Mouse (Mus musculus) kidney, adult 18-20 months (tissue): Measurements from ENCODE around the gene Faap100.
A peak's percentile ranks its signal among the peaks of the same experiment; 100 is the strongest.

Experiments used
- DNase-seq: peaks from one replicate; pipeline ENCODE4 v3.0.0; 2021

Gene Faap100

DNA sequence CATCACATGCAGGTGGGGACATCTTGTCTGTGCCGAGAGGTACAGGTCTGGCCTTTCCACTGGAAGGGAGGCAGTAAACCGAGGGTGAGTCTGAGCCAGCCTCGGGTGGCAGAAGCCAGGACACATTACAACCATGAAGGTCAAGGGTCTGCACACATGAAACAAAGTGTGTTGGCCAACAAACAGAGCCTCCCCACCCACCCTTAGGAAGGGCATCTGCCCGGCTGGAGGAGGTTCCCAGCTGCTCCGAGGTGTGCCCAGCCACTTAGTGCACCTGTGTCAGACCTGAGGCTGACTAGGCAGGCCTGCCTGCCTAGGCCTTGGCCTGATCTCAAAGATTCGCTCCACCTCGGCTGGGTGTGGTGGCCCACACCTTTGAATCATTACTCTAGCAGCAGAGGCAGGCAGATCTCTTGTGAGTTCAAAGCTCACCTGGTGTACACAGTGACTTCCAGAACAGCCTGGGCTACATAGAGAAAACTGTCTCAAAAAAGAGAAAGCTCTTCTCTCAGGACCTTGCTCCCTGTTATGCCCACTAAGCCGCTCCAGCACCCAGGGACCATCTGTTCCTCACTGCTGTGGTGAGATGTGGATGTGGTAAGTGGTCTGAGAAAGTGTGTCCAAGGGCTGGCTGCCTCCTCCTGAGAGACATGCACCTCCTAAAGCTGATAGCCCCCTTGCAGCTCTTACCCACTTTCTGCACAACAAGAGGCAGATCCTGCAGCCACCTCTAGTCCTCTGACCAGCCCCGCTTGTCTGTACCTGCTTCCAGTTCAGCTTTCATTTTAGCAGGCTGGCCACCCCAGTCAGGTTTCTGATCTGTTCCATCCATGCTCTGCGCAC lies 27.1 kb downstream of the Faap100 start:
- peak; percentile 53 for DNase-seq

DNA sequence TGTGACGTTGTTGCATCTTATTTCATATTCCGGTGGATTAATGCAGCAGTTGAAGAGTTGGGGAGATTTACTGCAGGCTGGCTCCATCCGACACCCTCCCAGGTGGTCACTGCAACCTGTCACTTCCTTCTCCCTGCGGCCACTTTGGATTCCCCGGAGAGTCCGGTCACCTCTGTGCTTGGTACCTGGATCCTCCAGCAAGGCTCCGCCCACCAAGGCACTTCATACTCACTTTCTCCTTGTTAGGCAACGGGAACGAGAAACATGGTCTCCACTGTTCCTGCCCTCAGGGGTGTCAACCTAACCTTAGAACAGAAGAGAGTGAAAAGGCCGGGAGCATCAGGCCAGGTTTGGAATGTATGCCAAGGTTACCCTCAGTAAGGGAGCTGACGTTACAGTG lies 27.9 kb downstream of the Faap100 start:
- DNase-seq = peak; percentile 60

DNA sequence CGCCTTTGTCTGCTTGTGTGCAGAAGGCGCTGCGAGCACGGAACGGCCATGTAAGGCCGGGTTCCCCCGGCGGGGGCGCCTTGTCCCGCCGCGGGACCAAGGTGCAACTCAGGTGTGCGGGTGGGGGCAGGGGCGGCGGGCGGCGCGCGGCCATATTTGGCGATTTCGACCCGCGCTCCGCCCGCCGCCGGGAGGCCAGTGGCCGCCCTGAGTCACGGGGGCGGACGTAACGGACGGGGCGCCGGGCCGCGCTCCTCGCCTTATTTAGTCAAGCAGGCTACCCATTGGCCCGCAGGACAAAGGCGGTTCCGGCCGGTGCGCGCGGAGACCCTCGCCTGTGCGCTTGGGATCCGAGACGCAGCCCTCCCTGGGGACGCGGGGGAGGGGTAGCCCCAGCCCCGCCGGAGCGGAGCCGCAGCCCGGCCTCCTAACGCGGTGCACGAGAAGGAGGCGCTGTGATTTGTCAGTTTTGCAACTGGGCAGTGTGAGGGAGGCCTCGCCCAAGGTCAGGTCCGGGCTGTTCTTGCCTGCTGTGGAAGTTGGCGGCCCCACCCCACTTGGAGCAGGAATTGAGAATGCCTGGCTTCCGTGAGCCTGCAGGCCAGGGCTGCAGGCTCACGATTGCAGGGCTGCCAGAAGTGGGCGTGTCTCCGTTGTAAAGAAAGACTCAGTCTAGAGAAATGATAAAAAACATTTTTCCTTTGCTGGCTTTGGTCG lies 28.4 kb downstream of the Faap100 start:
- peak; percentile 93 for DNase-seq

DNA sequence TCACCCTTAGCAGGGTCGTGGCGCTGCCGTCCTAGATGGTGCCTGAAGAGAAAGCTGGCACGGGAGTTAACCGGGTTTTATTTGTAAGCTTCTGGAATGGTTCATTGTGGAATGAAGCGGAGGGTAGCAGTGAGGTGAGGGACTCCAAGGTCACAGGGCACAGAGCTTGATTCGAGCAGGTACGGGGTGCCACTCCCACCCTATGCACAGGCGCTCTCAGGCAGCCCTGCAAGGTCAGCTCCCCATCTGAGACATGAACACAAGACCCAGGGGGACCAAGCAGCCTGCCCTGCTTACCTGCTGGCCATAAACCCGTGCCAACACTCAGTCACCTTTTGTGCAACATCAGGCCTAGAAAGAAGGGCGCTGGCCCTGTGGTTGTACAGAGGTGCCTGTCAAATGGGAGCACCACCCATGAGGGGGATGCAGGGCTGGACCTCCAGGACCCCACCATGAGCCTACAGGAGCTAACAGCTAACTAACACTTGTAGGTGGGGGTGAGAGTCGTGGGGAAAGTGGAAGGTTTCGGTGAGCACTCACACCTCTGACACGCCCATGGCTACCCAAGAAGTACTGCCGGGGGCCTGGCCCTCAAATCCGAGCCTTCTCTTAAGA lies 29.1 kb downstream of the Faap100 start:
- peak; percentile 82 for DNase-seq

DNA sequence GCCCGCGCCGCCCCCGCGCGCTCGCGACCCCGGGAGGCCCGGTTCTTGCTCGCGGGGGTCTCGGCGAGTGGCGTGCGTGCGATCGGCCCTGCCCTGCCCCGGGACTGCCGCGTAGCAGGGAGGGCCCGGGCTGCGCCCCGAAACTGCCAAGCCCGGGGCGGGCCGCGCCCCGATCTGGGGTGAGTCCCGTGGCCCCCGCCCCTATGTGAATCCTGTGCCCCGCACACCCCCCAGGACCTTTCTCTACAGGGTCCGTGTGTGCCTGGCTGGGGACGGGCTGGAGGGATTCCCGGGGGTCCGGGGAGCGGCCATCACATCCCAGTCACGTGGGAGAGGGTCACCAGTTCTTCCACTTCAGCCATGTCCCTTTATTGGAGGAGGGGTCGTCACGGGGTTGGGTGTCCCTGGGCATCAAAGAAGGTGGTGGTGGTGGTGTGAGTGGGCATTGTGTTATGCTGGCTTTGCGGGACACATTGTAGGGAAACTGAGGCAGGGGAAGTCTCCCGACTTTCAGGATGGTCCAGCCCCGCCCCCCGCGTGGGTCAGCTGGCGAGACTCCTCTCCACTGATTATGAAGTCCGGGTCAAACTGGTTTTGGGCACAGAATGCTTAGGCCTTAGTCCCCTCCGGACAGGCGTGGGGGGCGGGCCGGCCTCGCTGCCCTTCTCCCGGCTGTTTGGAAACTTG lies 29.7 kb downstream of the Faap100 start:
- DNase-seq = no peak

DNA sequence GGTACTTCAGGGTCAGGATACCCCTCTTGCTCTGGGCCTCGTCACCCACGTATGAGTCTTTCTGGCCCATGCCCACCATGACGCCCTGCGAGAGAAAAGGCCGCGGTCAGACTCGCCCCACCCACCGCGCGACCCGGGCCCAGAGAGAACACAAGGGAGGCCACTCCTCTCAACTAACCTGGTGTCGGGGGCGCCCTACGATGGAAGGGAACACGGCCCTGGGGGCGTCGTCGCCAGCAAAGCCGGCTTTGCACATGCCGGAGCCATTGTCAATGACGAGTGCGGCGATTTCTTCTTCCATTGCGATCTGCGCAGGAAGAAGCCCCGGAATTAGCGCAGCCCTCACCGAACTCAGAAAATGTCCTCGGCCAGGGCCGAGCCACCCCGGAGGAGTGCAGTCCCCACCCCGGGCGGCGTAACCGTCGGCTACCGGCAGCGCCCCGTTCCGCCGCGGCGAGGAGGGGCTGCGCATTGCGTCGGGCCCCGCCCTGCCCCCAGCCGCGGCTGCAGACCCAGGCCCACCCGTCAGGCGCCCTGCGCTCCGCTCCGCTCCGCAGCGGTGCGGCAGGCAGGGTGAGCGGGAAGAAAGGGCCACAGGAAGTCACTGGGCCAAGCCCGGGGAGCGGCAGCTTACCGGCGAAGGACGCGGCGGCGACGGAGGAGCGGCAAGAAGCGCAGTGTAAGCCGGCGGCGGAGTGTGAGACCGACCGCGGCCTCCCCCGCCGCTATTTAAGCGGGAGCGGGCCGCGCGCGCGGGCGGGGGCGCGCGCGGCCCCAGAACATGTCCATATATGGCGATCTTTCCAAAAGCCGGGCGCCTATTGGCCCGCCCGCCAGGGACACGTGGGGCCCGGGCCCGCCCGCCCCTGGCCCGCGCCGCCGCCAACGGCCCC lies 30.5 kb downstream of the Faap100 start, which contains the start of gene Actg1:
Gene Actg1 (minus strand): TSS at position 752 of the 893 bp plus-strand sequence.
- DNase-seq = peak; percentile 86

DNA sequence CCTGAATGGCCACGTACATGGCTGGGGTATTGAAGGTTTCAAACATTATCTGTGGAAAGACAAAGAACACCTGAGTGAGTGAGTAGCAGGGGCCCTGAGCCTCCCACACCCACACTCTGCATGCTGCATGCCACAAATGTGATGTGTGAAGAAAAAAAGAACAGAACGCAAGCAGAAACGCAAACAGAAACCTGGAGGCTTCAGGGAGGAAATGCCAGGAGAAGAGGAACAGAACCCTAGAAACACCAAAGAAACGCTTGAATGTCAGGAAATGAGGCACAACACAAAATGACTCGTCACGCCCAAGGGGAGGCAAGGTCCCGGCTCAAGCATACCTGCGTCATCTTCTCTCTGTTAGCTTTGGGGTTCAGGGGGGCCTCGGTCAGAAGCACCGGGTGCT lies 31.3 kb downstream of the Faap100 start:
- peak; percentile 55 for DNase-seq

DNA sequence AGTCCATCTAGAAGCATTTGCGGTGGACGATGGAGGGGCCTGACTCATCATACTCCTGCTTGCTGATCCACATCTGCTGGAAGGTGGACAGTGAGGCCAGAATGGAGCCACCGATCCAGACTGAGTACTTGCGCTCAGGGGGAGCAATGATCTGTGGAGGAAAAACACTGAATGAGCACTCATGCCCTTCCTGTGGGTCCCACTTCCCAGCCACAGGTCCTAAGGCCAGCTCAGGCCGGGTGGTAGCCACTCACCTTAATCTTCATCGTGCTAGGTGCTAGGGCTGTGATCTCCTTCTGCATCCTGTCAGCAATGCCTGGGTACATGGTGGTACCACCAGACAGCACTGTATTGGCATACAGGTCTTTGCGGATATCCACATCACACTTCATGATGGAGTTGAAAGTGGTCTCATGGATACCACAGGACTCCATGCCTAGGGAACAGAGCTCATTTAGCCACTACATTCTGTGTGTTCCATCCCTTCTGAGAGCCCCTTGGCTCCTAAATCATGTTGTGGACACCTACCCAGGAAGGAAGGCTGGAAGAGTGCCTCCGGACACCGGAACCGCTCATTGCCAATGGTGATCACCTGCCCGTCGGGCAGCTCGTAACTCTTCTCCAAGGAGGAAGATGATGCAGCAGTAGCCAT lies 32.1 kb downstream of the Faap100 start:
- peak; percentile 35 for DNase-seq

DNA sequence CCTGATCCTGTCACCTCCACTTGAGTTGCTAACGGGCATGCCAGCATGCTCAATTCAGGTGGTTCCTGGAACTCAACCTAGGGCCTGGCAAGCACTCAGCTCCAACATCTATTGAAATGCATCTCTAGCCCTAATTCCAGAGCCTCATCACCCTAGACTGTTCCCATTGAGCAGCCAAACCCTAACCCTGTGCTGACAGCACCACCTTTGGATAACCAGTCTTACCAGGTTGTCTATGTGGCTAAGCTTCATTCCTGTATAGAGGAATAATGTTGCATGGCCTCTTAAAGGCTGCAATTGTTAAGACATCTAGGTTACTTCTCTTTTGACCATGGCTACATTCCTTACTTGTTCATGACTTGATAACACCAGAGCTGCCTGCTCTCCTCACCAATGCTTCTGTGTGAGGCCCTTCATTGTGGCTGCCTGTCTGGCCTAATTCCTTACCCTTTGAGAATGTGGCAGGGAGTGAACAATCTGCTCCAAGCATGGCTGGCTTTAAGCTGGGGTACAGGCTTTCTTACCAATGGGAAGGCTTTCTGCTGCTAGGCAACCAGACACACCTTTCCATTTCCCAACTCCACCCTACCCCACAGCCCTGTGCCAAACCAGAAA lies 33.4 kb downstream of the Faap100 start:
- no peak for DNase-seq

DNA sequence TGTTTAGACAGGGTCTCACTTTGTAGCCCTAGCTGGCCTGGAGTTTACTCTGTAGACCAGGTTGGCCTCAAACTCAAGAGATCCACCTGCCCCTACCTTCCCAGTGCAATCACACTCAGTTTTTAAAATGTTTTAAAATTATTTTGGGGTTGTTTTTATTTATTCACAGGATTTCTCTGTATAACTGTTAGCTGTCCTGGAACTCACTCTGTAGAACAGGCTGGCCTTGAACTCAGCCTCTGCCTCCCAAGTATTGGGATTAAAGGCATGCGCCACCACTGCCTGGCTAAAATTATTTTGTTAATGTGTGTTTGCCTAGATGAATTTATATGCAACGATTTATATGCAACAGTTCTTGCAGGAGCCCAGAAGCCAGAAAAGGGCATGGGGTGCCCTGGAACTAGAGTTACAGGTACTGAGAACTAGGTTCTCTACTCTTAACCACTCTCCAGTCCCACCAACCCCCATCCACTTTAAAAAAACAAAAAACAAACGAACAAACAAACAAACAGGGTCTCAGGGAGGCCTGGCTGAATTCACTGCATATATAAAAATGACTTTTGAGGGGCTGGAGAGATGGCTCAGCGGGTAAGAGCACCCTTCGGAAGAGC lies 34.1 kb downstream of the Faap100 start:
- no peak for DNase-seq

DNA sequence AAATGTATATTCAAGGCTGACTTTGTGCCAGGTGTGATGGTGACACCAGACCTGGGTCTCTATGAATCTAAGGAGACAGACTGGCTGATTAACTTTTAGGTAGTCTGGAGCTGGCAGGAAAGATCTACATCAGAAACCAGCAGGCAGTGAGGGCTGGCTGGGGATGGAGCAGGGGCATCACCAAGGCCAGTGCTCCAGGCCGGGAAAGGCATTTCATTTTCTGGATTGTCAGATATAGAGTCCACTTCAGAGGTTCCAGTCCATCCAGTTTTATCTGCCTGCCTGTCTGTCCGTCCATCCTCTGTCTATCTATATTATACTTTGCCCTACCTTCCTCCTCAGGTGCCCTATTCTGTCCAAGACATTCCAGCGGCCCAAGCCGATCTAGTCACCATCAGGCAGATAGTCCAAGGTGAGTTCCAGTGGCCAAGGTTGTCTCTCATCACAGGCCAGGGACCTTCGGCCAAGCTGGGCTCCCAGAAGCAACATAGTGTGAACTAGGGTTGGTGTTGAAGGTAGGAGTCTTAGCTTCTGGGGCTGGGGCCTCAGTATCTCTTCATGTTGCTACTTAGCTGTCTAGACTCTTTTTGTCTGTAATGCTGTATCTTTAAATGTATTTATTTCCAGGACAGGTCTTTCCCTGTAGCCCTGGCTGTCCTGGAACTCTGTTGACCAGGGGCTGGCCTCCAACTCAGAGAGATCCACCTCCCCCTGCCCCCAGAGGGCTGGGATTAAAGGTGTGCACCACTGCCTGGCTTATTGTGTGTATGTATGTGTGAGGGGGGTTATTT lies 34.9 kb downstream of the Faap100 start:
- DNase-seq = no peak

DNA sequence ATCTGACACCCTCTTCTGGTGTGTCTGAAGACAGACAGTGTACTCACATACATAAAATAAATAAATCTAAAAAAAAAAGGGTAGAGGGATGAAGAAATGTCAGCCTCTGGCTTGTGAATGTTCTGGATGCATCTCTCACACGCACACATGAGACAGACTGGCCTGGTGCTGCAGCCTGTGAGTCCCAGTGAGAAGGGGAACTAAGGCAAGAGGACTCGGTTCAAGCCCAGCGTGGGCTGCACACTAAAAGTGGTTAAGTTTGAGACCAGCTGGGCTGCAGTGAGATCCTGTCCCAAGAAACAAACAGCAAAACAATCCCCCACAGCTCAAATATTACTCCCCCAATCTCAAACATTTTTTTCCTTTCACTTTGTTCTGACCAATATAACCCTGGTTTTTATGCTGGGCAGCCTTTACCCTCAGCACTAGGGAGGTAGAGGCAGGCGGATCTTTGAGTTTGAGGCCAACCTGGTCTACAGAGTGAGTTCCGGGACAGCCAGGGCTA lies 35.9 kb downstream of the Faap100 start:
- no peak for DNase-seq

DNA sequence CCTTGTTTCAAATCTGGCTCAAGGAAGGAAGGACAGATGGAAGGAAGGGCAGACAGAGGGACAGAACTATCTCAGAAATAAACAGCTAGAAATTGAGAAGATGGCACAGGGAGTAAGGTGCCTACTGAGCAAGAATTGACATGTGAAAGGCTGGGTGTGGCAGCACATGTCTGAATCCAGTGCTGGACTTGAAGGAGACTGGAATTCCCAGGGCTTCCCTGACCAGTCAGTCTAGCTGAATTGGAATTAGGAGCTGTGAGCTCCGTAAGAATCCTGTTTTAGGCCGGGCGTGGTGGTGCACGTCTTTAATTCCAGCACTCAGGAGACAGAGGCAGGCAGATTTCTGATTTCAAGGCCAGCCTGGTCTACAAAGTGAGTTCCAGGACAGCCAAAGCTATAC lies 36.9 kb downstream of the Faap100 start:
- no peak for DNase-seq

DNA sequence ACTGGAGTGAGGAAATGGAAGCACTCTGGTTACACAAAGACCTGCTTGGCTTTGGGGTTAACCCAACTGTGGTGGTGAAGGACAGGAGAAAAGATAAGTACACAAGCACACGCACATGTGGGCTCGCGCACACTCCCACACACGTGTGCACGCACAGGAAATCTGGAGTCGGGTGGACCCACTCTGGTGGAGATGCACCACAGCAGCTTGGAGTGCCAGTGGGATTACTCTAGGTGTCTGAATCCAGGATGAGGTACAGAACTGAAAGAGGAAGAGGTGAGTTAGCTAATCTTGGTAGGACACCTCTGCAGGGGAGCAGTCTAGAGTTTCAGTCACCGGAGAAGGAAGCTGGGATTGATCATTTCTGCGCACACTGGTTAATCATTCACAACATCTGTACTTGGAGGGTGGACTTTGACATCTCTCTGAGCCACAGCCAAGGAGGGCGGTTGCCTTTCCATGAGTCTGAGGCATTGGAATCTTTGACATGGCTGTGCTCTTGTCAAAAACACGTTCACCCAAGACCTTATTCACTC lies 38.5 kb downstream of the Faap100 start:
- DNase-seq = peak; percentile 75

DNA sequence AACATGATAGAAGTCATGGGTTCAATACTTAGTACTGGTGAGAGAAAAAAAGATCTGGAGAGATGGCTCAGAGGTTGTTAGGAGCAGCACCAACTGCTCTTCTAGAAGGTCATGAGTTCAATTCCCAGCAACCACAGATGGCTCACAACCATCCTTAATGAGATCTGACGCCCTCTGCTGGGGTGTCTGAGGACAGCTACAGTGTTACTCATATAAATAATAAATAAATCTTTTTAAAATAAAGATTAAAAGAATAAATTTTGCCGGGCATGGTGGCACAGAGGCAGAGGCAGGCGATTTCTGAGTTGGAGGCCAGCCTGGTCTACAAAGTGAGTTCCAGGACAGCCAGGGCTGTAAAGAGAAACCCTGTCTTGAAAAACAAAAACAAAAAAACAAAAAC lies 39.8 kb downstream of the Faap100 start:
- no peak for DNase-seq

DNA sequence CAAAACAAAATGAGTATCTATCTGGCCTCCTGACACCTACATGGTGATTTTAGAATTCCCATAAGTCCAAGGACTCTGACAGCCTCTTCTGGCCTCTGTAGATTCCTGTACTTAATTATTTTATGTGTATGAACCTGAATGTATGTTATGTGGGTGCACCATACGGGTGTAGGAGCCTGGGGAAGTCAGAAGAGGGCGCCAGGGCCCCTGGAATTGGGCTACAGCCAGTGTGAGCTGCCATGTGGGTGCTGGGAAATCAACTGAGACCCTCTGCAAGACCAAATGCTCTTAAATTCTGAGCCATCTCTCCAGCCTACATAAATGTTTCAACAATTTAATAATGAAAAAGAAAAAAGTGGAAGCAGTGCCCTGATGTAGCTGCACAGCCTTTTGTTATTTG lies 41.1 kb downstream of the Faap100 start:
- DNase-seq = no peak

DNA sequence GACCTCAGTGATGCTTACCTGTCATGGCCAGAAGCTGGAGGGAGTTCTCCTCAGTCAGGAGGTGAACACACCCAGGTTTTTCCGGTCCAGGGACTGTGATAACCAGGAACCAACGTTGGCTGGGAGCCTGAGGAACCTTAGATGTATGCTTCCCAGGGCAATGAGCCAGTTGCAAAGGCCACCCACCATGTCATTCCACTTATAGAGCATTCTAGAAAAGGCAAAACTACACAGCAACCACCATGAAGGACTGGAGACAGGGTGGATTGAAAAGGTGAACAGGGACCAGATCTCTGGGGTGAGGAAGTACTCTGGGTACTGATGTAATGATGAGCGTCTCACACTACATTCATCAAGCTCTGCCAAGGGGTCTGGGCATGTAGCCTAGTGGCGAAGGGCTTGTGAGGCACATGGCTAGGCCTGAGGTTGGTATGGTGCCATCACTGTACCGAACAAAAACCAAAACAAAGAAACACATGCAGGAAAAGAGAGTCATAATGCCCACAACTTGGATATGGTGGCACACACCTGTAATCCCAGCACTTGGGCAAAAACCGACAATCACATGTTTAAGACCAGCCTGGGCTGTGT lies 43.0 kb downstream of the Faap100 start:
- no peak for DNase-seq

DNA sequence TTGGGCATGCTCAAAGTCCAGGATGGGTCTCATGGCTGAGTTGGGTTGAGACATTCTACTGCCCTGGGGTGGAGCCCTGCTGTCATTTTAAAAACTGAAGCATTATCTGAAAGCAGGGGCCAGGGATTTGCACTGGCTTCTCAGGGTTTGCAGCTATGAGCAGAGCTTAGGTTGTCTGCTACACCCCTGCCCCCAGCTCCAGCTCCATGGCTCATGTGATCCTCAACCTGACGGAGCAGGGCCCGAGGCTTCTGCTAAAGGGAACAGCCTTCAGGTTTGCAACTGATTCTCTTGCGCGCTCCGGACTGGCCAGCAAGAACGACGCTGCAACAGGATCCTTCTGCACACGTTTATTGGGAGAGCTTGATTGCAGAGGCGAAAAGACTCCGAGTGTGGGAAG lies 58.4 kb downstream of the Faap100 start:
- no peak for DNase-seq

DNA sequence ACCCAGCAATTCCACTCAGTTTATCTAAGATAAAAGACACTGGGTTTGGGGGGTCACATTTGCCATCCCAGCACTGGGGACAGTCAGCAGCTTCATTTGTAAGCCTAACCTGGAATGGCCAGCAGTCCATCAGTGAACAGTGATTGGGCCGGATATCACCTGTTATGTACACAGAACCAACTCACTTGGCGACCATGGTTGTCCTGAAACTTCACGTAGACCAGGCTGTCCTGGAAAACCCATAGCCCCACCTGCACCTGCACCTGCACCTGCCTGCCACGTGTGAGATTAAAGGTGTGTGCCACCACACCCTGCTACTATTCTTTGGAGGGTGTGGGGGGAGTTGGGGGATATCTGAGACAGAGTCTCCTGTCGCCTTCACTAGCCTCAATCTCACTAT lies 59.3 kb downstream of the Faap100 start:
- no peak for DNase-seq
